Mouse (Mus musculus) left cerebral cortex, postnatal 25 days (tissue): Measurements from ENCODE around the gene Hoxb3. TPM values are rescaled to one million over a fixed set of nuclear protein-coding genes. Genes with fewer than 3 reads are reported as not detected.

Source experiments
- DNase-seq, 2 experiments: peaks; one replicate each; pipeline ENCODE4 v3.0.0; 2022; ENCODE audit warnings: low spot score in 2 of 2, mixed read lengths in 1 of 2
- intact Hi-C: fragments of 180-260 bp; cut with DNase I; formaldehyde crosslinking; loops from one replicate; pipeline ENCODE4 v1.15.1; 2025
- microRNA-seq, 2 experiments: library from miRNA; unstranded; fragments of <30 nt; microRNA quantifications; one replicate each; pipeline ENCODE4 v1.2.0; 2022
- total RNA-seq, 2 experiments: library from RNA; stranded (reverse); gene quantifications; 2 replicates each; pipeline ENCODE4 v1.2.3; 2021

Gene Hoxb3
- total RNA-seq, 2 experiments from 2014 or later = not detected

DNA sequence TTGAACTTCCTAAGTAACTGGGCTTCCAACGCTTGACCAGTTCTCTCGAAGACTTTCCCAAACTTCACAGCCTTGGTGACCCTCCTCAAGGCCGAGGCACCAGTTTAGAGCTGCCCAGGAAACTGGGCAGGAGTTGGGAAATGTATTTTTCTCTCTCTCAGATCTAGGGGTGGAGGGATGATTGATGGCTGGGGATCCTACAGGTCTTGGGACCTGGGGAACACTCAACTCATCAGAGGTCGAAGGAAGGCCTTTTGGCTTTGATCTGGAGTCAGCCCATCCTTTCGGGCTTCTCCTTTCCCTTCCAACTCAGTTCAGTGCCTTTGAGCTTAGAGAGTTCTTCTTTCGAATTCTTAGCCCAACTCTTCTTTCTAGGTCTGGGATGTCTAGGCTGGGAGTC, 44.0 kb downstream of the Hoxb3 start:
- no peak for DNase-seq
- intact Hi-C loops = no loop called here

DNA sequence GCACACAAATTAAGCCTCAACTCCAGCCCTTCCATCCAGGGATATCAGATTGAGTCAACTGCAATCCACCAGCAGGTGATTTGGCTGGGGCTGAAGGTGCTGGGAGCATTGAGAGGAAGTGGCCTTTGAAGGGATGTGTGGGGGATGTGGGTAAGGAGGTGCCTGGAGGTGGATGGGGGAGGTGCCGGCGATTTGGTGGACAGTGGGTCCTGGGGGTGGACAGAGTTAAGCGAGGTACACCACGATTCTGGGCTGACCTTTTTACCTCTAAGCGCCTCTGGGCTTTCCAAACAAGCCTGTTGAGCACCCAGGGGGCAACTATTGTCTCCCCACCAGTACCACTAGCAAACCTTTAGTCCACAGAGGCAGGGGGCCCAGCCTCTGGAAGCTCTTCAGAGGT, 45.6 kb downstream of the Hoxb3 start:
- intact Hi-C loops = no loop called here
- DNase-seq = no peak

DNA sequence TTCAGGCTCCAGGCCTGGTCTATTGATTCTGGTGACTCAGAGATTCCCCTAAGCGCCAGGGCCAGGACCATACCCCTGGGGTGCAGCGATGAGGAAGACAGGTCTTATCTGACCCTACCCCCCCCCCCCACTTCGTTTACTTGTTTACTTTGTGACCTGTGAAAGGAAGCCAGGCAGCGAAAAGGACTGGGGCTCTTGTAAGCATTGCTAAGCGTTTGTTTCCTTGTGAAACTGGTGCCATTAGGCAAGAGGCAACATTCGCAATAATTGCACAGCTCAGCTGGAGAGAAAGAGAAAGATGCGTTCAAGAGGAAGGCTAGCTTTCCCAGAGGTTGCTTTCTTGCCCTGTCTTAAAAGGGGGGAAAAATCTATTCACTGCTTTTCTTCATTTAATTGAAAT, 46.0 kb downstream of the Hoxb3 start:
- intact Hi-C loops = no loop called here
- DNase-seq = no peak

DNA sequence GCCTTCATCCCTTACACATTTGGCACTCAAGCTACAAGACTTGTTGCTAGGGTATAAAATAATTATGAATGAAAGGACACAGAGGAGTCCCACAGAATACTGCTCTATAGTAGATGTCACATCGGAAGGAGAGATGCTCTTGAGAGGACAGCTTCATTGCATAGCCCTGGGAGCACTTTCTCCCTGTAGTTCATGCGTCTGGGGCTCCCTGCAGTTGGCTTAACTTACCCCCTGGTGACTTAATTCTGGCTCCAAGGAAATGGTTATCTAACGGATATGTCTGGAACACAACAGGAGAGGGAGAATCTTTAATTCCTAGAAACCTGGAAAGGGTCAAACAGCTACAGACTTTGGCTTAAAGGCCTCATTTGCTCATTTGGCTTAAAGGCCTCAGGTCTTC, 48.6 kb downstream of the Hoxb3 start:
- no peak for DNase-seq
- intact Hi-C loops = no loop called here

DNA sequence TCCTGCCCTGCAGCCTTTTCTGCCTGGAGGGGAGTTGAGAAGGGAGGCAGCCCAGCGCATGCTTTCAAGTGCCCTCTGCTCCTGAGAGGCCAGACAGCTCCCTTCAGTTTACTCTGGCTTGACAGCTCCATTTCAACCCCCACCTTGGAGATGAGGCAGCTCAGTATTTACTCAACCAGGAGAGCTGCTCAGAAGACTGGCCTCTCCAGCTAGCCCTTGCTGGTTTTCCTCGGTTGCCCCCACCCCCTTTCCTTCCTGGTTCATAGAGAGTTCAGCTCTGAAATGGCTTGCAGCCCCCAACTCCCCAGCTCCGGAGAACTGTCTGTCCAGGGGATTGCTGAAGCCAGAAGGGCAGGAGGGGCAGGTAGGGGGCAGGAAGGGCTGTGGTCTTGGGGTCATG, 49.4 kb downstream of the Hoxb3 start:
- DNase-seq = no peak
- intact Hi-C loops = no loop called here

DNA sequence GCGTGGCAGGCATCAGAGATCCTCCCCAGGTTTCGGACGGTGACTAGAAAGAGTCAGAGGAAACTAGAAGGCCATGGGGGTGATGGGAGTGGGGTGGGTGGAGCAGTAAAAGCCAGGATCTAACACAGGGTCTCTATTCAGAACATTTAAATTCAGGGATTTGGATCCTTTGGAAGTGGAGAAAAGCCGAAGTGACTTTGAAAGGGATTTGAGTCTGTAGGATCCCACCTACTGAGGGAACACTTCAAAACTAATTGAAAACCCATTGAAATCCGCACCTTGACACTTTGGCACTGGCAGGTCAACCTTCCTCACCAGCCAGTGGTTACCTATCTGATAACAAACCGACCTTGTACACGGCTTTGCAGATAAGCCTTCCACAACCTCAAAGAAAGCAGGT, 51.7 kb downstream of the Hoxb3 start:
- DNase-seq = no peak
- intact Hi-C loops = no loop called here

DNA sequence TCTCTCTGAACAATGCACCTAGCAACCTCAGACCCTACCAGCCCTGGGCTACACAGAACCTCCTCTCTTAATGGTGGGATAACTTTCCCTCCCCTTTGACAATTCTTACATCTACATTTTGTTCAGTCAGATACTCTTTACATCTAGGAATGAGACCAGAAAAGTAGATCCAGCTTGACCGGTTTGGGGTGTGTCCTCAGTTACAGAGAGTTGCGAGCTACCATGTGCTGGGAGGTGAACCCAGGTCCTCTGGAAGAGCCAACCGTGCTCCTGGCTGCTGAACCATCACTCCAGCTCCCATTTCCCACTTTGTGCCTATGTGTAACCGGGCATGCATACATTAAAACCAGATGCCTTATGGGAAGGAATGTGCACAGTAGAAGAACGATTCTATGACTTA, 60.3 kb downstream of the Hoxb3 start:
- DNase-seq = no peak
- intact Hi-C loops = no loop called here

DNA sequence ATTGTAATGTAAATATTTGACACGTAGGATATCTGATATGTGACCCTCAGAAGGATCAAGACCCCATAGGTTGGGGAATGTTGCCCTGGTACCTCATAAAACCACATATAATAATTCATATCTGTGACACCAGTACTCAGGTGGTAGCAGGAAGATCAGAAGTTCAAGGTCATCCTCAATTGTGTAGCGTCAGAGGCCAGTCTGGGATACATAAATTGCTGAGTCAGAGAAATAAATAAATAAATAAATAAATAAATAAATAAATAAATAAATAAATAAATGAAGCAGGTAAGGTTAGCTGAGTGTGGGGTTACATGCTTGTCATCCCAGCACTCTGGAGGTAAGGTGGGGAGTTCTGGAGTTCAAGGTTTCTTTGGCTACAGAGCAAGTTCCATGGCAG, 64.5 kb downstream of the Hoxb3 start:
- no peak for DNase-seq
- intact Hi-C loops = no loop called here

DNA sequence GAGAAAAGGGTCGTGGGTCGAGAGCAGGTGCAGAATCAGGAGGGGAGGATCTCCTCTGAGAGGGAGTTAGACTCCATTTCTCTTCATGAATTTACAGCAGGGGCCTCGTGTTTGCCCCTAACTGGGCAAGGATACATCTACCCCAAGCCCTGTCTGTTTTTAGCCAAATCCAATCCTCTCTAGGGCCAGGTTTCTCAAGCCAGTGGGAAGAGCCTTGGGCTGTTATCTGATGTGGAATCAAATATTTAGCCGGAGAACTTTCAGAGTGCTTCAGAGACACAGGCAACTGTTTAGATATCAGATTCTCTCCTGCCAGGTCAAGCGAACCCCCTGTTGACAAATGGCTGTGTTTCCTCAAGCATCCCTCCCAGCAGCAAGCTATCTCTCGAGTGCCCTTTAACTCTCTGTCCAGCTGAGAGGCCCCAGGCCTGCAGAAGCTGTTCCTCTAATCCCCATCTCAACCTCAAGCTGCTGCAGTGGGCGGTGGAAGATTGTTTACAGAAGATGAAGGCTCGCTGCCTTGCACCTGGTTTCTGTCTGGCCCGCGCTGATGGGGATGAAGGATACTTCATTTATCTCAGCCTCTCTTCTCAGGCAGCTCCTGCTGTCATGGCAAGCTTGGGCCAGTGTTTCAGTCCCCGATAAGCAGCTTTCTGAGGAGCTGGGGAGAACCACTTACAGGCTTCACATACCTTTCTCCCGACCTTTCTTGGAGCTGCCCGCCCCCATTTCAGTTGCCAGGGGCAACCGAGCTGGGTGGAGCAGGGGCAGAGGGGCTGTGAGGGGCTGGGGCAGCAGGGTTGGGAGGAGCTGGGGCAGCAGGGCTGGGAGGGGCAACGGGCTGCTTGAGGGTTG, 73.9 kb downstream of the Hoxb3 start:
- no peak for DNase-seq
- intact Hi-C loops = no loop called here

Small RNAs within 50 kb of the gene (microRNA-seq; reads per million reads assigned to microRNA genes)
- gene Mir10a = 7.1 to 7.9 reads per million in 2 experiments

Other genes with a start within 250 kb of the Hoxb3 start
- 100 to 1,000 TPM; 435 to 483 TPM for gene Atp5g1, start 247.7 kb upstream of the Hoxb3 start, total RNA-seq
- not detected for gene Calcoco2, start 211.4 kb upstream of the Hoxb3 start, total RNA-seq
- gene Ttll6, start 189.5 kb upstream of the Hoxb3 start, total RNA-seq = not detected
- not detected for gene Hoxb13, start 129.0 kb upstream of the Hoxb3 start, total RNA-seq
- not detected for gene Hoxb9, start 51.9 kb upstream of the Hoxb3 start, total RNA-seq
- gene Hoxb8, start 41.4 kb upstream of the Hoxb3 start, total RNA-seq = not detected
- gene Hoxb7, start 36.7 kb upstream of the Hoxb3 start, total RNA-seq = not detected
- gene Hoxb6, start 30.9 kb upstream of the Hoxb3 start, total RNA-seq = not detected
- not detected for gene Hoxb5, start 20.0 kb upstream of the Hoxb3 start, total RNA-seq
- not detected for gene Hoxb4, start 5.1 kb upstream of the Hoxb3 start, total RNA-seq
- gene Hoxb2, start 27.2 kb downstream of the Hoxb3 start, total RNA-seq = not detected
- not detected for gene Hoxb1, start 42.4 kb downstream of the Hoxb3 start, total RNA-seq
- 1 to 10 TPM; 1.3 to 1.9 TPM for gene Skap1, start 141.3 kb downstream of the Hoxb3 start, total RNA-seq